Mouse (Mus musculus) ovary, postnatal 10 days (tissue): Measurements from ENCODE around the gene Cryba4.

Experiments
- DNase-seq: peaks from one replicate; pipeline ENCODE4 v3.0.0; 2022; ENCODE audit warnings: low spot score

Cryba4 gene

GRCm38 (mm10) chr5:112252400-112252799, at the start of gene Cryba4:
TSS of gene Cryba4 (minus strand) at chr5:112252518.
- DNase-seq, result no peak

- no peak for DNase-seq
Observed at GRCm38 (mm10) chr5:112301694-112302093, 49.4 kb upstream of the Cryba4 start.

- no peak for DNase-seq
Observed at GRCm38 (mm10) chr5:112300721-112301308, 48.5 kb upstream of the Cryba4 start.

GRCm38 (mm10) chr5:112300112-112300511, 47.8 kb upstream of the Cryba4 start:
- DNase-seq, result no peak

GRCm38 (mm10) chr5:112299399-112299798, 47.1 kb upstream of the Cryba4 start:
- no peak for DNase-seq

- no peak for DNase-seq
Observed at GRCm38 (mm10) chr5:112298226-112298988, 46.1 kb upstream of the Cryba4 start.

GRCm38 (mm10) chr5:112297257-112297656, 44.9 kb upstream of the Cryba4 start:
- no peak for DNase-seq

- no peak for DNase-seq
Observed at GRCm38 (mm10) chr5:112296404-112297181, 44.3 kb upstream of the Cryba4 start.

GRCm38 (mm10) chr5:112295564-112295963, 43.2 kb upstream of the Cryba4 start:
- no peak for DNase-seq

GRCm38 (mm10) chr5:112295162-112295561, 42.8 kb upstream of the Cryba4 start:
- no peak for DNase-seq

- no peak for DNase-seq
Observed at GRCm38 (mm10) chr5:112294696-112295095, 42.4 kb upstream of the Cryba4 start.

GRCm38 (mm10) chr5:112293800-112294199, 41.5 kb upstream of the Cryba4 start:
- DNase-seq, result no peak

GRCm38 (mm10) chr5:112292343-112292980, 40.1 kb upstream of the Cryba4 start:
- no peak for DNase-seq

- DNase-seq, result no peak
Observed at GRCm38 (mm10) chr5:112291866-112292265, 39.5 kb upstream of the Cryba4 start.

- no peak for DNase-seq
Observed at GRCm38 (mm10) chr5:112290536-112290880, 38.2 kb upstream of the Cryba4 start.

GRCm38 (mm10) chr5:112289819-112290535, 37.7 kb upstream of the Cryba4 start:
- no peak for DNase-seq

GRCm38 (mm10) chr5:112289236-112289635, 36.9 kb upstream of the Cryba4 start:
- no peak for DNase-seq

GRCm38 (mm10) chr5:112288193-112289141, 36.1 kb upstream of the Cryba4 start:
- DNase-seq, result no peak

GRCm38 (mm10) chr5:112287652-112288051, 35.3 kb upstream of the Cryba4 start:
- no peak for DNase-seq

GRCm38 (mm10) chr5:112286984-112287641, 34.8 kb upstream of the Cryba4 start:
- DNase-seq, result no peak
